Mouse (Mus musculus): Measurements from ENCODE around the gene Pde10a. TPM values are rescaled to one million over a fixed set of nuclear protein-coding genes. Genes with fewer than 3 reads are reported as not detected.
A peak's percentile ranks its signal among the peaks of the same experiment; 100 is the strongest.

Pde10a gene
- polyA plus RNA-seq, 1 experiment from 2014 or later: 3.5 TPM

DNA sequence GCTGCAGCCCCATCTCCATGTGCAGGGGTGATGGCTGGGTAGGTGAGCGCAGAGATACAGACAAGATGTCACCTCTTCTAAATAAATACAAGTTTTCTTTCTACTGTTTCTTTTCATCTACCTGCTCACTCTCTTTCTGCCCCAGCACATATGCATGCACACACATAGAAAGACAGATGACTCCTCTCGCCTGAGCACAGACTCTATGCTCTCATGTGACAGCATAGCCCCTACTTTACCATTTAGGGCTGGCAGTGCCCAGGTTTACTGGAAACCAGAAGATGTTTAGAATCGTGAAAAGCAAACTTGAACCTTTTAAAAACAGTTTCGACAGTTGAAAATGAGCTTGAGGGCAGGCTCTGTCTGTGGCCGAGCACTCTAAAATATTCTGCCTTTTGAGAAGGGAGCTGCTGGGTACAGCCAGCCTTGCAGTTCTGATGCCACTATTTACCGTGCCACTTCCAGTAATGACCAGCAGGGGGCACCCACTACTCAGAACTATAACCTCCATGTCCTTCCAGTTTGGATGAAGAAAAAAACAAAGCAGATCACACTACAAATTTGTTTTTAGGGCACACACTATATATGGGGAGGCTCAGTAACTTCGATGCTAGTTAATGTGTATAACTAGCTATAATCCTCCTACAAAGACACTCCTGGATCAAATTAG, 88.8 kb downstream of the Pde10a start:
- no peaks in the 10 kb centered on the region for H3K36me3 ChIP-seq
- peak; percentile 79 for DNase-seq (ENCODE audit: low spot score)
- H3K27me3 ChIP-seq (ENCODE audit: insufficient read depth, poor library complexity, severe bottlenecking): peaks cover 16% of the 10 kb centered on the region; the same call in 1 of the 2 replicates
- H3K4me1 ChIP-seq: no peaks in the 10 kb centered on the region
- no peak overlapping the region for H3K4me3 ChIP-seq
- 36% methylated on average over 7 of the region's 7 CpGs for WGBS
- no peak overlapping the region for H3K27ac ChIP-seq
- H3K9me3 ChIP-seq: no peaks in the 10 kb centered on the region

DNA sequence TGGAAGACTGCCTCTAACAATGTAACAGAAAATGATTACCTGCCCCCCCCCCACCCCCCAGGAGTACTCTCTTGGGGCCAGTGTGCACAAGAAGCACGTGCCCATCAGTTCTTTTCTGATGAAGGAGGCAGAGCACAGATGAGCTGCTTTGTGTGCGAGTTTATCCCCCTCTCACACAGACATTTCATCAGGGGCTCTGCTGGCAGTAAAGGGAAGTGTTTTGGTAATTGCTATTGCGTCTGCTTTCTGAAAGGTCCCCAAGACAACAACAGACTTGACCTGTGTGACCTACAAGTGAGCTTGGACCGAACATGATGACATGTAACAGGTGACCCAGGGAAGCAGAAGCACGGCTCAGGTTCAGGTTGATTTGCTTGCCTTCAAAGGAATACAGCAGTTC, 95.2 kb downstream of the Pde10a start:
- DNase-seq (ENCODE audit: low spot score): peak; percentile 58
- Histone ChIP-seq H3K36me3 (no peaks in the 10 kb centered on the region), H3K9me3 (no peaks in the 10 kb centered on the region), H3K27me3 (ENCODE audit: insufficient read depth, poor library complexity, severe bottlenecking) (peaks cover 11% of the 10 kb centered on the region), H3K27ac (no peak overlapping the region), H3K4me3 (no peak overlapping the region), H3K4me1 (no peaks in the 10 kb centered on the region)
- WGBS: 66% methylated on average over 5 of the region's 5 CpGs

DNA sequence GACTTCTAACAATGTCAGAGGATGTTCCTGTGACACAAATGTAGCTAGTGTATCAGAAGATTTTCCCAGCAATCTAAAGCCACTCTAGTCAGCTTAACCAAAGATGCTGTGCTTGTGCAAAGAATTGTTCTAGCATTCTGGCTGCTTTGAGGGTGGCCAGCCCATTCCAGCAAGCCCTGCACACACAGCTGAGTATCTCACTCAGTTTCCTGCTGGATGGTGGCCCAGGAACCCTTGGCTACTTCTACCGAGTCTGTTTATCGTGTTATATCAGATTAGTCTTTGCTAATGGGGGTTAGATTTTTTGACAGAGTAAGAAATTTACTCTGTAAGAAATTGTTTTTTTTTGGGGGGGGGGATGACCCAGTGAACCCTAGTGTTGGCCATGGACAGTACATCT, 95.9 kb downstream of the Pde10a start:
- DNase-seq (ENCODE audit: low spot score): peak; percentile 57
- no peak overlapping the region for H3K27ac ChIP-seq
- no peaks in the 10 kb centered on the region for H3K36me3 ChIP-seq
- H3K27me3 ChIP-seq (ENCODE audit: insufficient read depth, poor library complexity, severe bottlenecking): peaks cover 16% of the 10 kb centered on the region
- H3K9me3 ChIP-seq: no peaks in the 10 kb centered on the region
- no peaks in the 10 kb centered on the region for H3K4me1 ChIP-seq
- WGBS: 71% methylated on average over 2 of the region's 2 CpGs
- no peak overlapping the region for H3K4me3 ChIP-seq

DNA sequence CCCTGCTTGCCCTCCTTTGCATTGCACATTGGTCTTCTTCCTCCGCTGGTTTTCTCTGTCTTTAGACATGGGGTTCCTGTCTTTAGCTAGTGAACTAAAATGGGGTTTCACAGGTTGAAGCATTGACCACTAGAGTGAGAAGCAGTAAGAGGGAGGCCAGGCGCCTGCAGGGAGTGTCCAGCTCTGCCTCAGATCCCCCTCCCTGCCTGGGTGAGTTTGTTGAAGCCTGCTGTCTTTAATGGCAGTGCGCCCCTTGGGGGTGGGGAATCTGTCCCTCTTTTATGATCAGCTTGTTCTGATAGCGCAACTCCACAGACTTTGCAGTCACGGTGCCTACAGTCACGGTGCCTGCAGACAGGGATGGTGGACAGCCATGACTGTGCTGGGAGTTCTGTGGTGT, 96.7 kb downstream of the Pde10a start:
- H3K36me3 ChIP-seq: no peaks in the 10 kb centered on the region
- peaks cover 20% of the 10 kb centered on the region for H3K27me3 ChIP-seq (ENCODE audit: insufficient read depth, poor library complexity, severe bottlenecking)
- WGBS: 67% methylated on average over 6 of the region's 6 CpGs
- H3K27ac ChIP-seq: no peak overlapping the region
- H3K4me1 ChIP-seq: no peaks in the 10 kb centered on the region
- H3K9me3 ChIP-seq: no peaks in the 10 kb centered on the region
- DNase-seq (ENCODE audit: low spot score): peak; percentile 54
- no peak overlapping the region for H3K4me3 ChIP-seq

DNA sequence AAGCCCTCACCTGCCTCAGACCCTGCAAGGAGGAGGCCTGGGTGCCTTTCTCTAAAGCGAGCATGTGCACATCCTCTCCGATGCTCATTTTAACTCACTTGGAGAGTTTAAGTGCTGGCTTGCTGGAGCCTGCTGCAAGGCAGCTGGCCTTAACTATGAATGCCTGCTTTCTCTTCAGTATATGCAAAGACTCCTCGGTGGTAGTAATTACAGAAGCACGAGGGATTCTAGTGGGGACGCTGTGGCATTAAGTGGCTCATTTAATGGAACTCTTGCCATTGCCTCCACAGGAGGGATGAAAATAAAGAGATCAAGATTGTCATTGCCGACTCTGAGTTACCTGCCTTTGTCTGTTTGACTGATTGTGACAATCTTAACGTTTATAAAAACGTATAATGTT, 101.2 kb downstream of the Pde10a start:
- 76% methylated on average over 8 of the region's 8 CpGs for WGBS
- no peak overlapping the region for H3K4me3 ChIP-seq
- no peak for DNase-seq (ENCODE audit: low spot score)

DNA sequence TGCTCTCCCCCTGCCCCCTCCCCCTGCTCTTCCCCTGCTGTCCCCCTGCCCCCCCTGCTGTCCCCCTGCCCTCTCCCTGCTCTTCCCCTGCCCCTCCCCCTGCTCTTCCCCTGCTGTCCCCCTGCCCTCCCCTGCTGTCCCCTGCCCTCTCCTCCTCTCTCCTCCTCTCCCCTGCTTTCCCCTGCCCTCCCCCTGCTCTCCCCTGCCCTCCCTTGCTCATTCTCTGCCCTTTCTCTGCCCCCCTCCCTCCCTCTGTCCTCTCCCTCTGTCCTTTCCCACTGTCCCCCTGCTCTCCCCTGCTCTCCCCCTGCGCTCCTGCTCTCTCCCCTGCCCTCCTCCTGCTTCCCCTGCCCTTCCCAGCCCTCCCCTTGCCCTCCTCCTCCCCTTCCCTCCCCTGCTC, 106.5 kb downstream of the Pde10a start:
- no peaks in the 10 kb centered on the region for H3K36me3 ChIP-seq
- WGBS: 78% methylated on average over 1 of the region's 1 CpGs
- no peak for DNase-seq (ENCODE audit: low spot score)
- no peak overlapping the region for H3K27ac ChIP-seq
- H3K27me3 ChIP-seq (ENCODE audit: insufficient read depth, poor library complexity, severe bottlenecking): peaks cover 24% of the 10 kb centered on the region
- H3K9me3 ChIP-seq: no peaks in the 10 kb centered on the region
- no peaks in the 10 kb centered on the region for H3K4me1 ChIP-seq
- H3K4me3 ChIP-seq: no peak overlapping the region

More for the DNA sequence above, 101.2 kb downstream of the Pde10a start:
- no peaks in the 10 kb centered on the region for H3K36me3 ChIP-seq
- no peak overlapping the region for H3K27ac ChIP-seq
- H3K27me3 ChIP-seq (ENCODE audit: insufficient read depth, poor library complexity, severe bottlenecking): peaks cover 38% of the 10 kb centered on the region
- no peaks in the 10 kb centered on the region for H3K4me1 ChIP-seq
- no peaks in the 10 kb centered on the region for H3K9me3 ChIP-seq

DNA sequence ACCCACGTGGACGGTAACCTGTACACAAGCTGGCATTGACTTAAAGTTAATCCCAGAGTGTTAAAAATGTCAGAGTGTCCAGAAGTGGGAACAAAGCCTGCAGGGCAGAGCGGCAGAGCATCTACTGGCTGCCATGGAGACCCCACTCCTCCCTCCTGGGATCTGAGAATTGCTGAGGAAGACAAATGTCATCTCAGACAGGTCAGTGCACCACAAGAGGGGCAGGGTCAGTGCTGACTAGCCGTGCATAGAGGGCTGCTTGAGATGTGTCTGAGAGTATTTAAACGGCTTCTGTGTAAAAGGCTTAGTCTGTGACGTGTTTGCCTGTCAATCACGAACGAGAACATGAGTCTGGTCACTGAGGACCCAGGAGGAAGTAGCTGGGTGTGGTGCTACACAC, 108.4 kb downstream of the Pde10a start:
- DNase-seq (ENCODE audit: low spot score): no peak
- Histone ChIP-seq H3K4me1 (no peaks in the 10 kb centered on the region), H3K27ac (no peak overlapping the region), H3K36me3 (no peaks in the 10 kb centered on the region), H3K27me3 (ENCODE audit: insufficient read depth, poor library complexity, severe bottlenecking) (peaks cover 19% of the 10 kb centered on the region), H3K9me3 (no peaks in the 10 kb centered on the region), H3K4me3 (no peak overlapping the region)
- WGBS: 76% methylated on average over 8 of the region's 8 CpGs

DNA sequence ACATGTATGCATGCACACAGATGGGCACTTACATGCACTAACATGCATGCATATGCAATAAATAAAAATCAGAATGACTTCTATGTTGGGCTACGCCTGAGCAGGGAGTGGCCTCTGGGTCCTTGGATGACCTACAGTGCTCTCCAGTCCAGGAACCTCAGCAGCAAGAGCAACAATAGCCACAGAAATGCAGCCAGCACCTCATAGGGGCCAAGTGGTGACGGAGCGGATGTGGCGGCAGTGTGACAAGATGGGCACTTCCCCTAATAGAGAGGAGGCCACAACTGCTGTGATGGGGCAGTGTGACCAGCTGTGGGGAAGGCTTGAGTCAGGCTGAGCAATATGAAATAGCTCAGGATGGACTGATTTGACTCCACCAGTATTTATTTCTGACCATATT, 109.3 kb downstream of the Pde10a start:
- no peak overlapping the region for H3K4me3 ChIP-seq
- DNase-seq (ENCODE audit: low spot score): no peak
- H3K9me3 ChIP-seq: no peaks in the 10 kb centered on the region
- H3K27me3 ChIP-seq (ENCODE audit: insufficient read depth, poor library complexity, severe bottlenecking): peaks cover 19% of the 10 kb centered on the region
- H3K27ac ChIP-seq: no peak overlapping the region
- H3K36me3 ChIP-seq: no peaks in the 10 kb centered on the region
- 84% methylated on average over 4 of the region's 4 CpGs for WGBS
- H3K4me1 ChIP-seq: no peaks in the 10 kb centered on the region

DNA sequence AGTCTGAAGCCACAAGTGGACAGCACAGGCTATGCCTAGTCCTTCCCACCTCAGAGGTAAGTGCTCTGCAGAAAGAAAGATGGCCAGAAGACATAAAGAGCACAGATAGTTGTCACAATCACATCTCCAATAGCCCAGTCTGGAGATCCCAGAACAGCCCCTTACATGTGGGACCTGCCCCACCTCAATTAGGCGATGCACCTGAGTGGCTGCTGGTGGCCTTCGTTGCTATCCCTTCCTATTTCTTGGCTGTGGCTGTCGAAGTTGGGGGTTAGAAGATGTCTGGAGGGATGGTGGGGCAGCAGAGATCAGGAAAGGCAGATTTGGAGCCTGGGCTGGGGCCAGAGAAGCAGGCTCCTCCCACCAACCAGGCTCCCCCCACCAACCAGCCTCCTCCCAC, 111.1 kb downstream of the Pde10a start:
- H3K4me3 ChIP-seq: no peak overlapping the region
- peaks cover 8% of the 10 kb centered on the region; the same call in 1 of the 2 replicates for H3K27me3 ChIP-seq (ENCODE audit: insufficient read depth, poor library complexity, severe bottlenecking)
- WGBS: 69% methylated on average over 3 of the region's 3 CpGs
- no peak for DNase-seq (ENCODE audit: low spot score)
- H3K4me1 ChIP-seq: no peaks in the 10 kb centered on the region
- no peak overlapping the region for H3K27ac ChIP-seq
- H3K36me3 ChIP-seq: no peaks in the 10 kb centered on the region
- no peaks in the 10 kb centered on the region for H3K9me3 ChIP-seq

DNA sequence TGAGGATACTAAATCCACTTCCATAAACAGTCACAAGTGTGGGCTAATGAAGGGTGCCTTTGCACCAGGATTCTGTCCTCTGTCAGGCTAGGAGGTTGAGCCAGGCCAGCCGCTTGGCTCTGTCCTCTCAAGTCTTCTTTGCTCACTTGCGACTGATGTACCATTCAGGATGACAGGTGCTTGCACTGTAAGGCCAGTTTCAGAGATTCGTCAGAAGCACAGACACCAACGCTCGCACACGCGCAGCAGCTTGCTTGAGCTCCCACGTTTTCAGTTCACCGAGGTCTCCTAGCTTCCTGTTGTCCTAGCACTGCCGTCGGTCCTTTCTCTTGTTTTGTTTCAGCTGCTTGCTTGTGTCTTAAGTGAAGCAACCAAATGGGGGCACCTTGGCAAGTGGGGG, 111.5 kb downstream of the Pde10a start:
- no peaks in the 10 kb centered on the region for H3K9me3 ChIP-seq
- H3K27ac ChIP-seq: no peak overlapping the region
- no peaks in the 10 kb centered on the region for H3K36me3 ChIP-seq
- DNase-seq (ENCODE audit: low spot score): no peak
- 70% methylated on average over 11 of the region's 11 CpGs for WGBS
- no peak overlapping the region for H3K4me3 ChIP-seq
- no peaks in the 10 kb centered on the region for H3K4me1 ChIP-seq
- peaks cover 3% of the 10 kb centered on the region; the same call in 1 of the 2 replicates for H3K27me3 ChIP-seq (ENCODE audit: insufficient read depth, poor library complexity, severe bottlenecking)

DNA sequence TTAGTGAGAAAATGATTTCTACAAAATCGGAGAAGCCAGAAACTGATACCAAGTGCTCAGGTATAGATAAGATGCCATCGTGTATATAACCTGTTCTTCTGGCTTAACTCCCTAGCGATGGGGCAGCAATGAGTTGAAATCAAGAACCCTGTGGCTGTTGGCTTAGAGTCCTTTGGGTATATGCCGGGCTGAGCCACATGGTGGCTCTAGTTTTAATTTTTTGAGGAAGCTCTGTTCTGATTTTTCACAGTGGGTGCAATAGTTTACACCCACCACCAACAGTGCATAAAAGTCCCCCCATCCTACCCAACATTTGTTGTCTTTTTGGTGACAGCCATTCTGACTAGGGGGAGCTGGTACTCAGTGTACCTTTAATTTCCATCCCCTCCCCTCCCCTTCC, 112.0 kb downstream of the Pde10a start:
- Histone ChIP-seq H3K4me3 (no peak overlapping the region), H3K36me3 (no peaks in the 10 kb centered on the region), H3K27me3 (ENCODE audit: insufficient read depth, poor library complexity, severe bottlenecking) (no peaks in the 10 kb centered on the region; the same call in 1 of the 2 replicates), H3K9me3 (no peaks in the 10 kb centered on the region), H3K4me1 (no peaks in the 10 kb centered on the region), H3K27ac (no peak overlapping the region)
- WGBS: 63% methylated on average over 4 of the region's 4 CpGs
- DNase-seq (ENCODE audit: low spot score): no peak

DNA sequence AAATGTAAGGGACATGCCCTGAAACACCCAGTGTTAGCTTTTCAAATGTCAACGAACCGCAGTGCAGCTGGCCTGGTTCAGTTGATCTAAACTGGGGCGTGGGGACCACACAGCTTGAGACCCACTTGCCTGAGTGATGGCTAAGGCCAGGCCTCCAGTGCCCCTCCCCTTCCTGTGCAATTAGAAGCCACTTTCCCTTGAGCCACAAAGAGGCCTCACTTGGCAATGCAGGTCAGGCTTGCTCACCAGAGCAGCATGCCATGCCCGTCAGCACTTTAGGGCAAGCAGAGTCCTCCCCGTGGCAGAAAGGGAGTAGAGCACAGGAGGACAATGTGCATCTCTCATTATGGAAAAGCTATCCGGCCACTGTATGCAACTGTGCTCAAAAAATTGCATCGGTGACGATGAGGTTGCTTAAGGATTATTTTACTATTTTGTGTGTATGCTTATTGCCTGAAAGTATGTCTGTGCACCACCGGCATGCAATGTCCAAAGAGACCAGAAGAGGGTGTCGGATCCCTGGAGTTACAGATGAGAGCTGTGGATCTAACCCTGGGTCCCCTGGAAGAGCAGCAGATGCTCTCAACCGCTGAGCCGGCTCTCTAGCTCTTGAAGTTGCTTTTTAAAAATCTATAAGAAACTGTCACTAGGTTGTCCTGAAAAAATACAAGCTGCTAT, 114.7 kb downstream of the Pde10a start:
- Histone ChIP-seq H3K36me3 (no peaks in the 10 kb centered on the region), H3K4me3 (no peak overlapping the region), H3K27ac (no peak overlapping the region), H3K4me1 (no peaks in the 10 kb centered on the region), H3K9me3 (no peaks in the 10 kb centered on the region), H3K27me3 (ENCODE audit: insufficient read depth, poor library complexity, severe bottlenecking) (no peaks in the 10 kb centered on the region)
- DNase-seq (ENCODE audit: low spot score): no peak
- 73% methylated on average over 12 of the region's 12 CpGs for WGBS

DNA sequence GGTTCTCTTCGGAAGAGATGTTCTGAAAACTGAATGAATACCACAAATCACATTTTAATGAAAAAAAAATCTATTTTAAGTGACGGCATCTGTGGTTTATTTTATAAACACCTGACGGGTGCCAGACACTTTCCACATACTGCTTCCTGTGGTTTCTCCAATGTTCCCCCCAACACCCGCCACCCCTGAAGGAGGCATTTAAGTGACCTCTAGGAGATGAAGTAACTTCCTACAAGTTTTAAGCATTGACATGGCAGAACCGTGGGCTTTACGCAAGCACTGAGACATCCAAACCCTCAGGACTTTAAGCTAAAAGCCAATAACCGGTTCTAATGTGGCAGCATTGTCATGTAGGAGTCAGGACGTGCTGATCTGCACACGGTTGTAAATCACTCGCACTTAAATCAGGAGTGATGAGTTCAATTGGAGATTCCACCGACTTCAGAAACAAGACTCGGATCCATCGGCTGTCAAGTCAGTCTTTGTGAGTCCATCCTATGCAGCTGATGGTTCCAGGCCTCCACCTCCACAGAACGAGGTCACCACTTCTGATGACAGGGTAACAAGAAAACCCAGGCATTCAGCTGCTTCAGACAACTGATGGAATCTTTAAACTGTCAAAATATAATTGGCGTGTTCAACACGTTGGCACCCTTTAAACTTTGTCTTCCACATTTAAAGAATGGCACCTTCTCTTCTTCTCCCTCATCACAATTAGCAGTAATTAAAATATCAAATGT, 115.7 kb downstream of the Pde10a start:
- Histone ChIP-seq H3K36me3 (no peaks in the 10 kb centered on the region), H3K27me3 (ENCODE audit: insufficient read depth, poor library complexity, severe bottlenecking) (no peaks in the 10 kb centered on the region), H3K4me1 (no peaks in the 10 kb centered on the region), H3K27ac (no peak overlapping the region), H3K9me3 (no peaks in the 10 kb centered on the region), H3K4me3 (no peak overlapping the region)
- no peak for DNase-seq (ENCODE audit: low spot score)
- 82% methylated on average over 16 of the region's 16 CpGs for WGBS
